Mouse (Mus musculus) lung, adult 18-20 months (tissue): ENCODE results near the gene Kif1c.

ENCODE experiments used
- DNase-seq, 2 experiments: peaks; one replicate each; pipeline ENCODE4 v3.0.0; 2022; ENCODE audit warnings: mixed read lengths in 2 of 2

Kif1c gene

GRCm38 (mm10) chr11:70699722-70700556, at the start of gene Kif1c, which contains the start of gene Inca1:
Kif1c (plus strand) TSS chr11:70700548.
Inca1 (minus strand) TSS chr11:70700155.
- peak; percentile 93 for DNase-seq

GRCm38 (mm10) chr11:70651391-70651790, 49.0 kb upstream of the Kif1c start:
- no peak for DNase-seq

GRCm38 (mm10) chr11:70652029-70652883, 48.1 kb upstream of the Kif1c start:
- DNase-seq: no peak

GRCm38 (mm10) chr11:70652884-70653344, 47.4 kb upstream of the Kif1c start:
- DNase-seq: no peak

- DNase-seq: peak; percentile 69 to 71
Observed at GRCm38 (mm10) chr11:70653345-70654197, 46.8 kb upstream of the Kif1c start.

- DNase-seq: peak; percentile 71 to 75
Observed at GRCm38 (mm10) chr11:70654198-70654922, 46.0 kb upstream of the Kif1c start, which contains the start of gene Pfn1. Pfn1 (minus strand) TSS chr11:70654644.

GRCm38 (mm10) chr11:70654923-70655570, 45.3 kb upstream of the Kif1c start:
- peak; percentile 82 to 85 for DNase-seq

- peak; percentile 64 to 70 for DNase-seq
Observed at GRCm38 (mm10) chr11:70655571-70656455, 44.5 kb upstream of the Kif1c start.

GRCm38 (mm10) chr11:70656456-70656927, 43.9 kb upstream of the Kif1c start:
- DNase-seq: no peak

GRCm38 (mm10) chr11:70656964-70657363, 43.4 kb upstream of the Kif1c start, which contains the start of gene Eno3:
Eno3 (plus strand) TSS chr11:70657202.
- DNase-seq: no peak

- no peak for DNase-seq
Observed at GRCm38 (mm10) chr11:70657573-70657972, 42.8 kb upstream of the Kif1c start.

- DNase-seq: no peak
Observed at GRCm38 (mm10) chr11:70657991-70658390, 42.4 kb upstream of the Kif1c start.

GRCm38 (mm10) chr11:70658521-70658920, 41.8 kb upstream of the Kif1c start:
- no peak for DNase-seq

- DNase-seq: no peak
Observed at GRCm38 (mm10) chr11:70658942-70659341, 41.4 kb upstream of the Kif1c start.

GRCm38 (mm10) chr11:70660571-70660970, 39.8 kb upstream of the Kif1c start:
- DNase-seq: no peak

GRCm38 (mm10) chr11:70663101-70663500, 37.2 kb upstream of the Kif1c start:
- DNase-seq: no peak

- no peak for DNase-seq
Observed at GRCm38 (mm10) chr11:70663957-70664356, 36.4 kb upstream of the Kif1c start.

- DNase-seq: no peak
Observed at GRCm38 (mm10) chr11:70664741-70665140, 35.6 kb upstream of the Kif1c start.

- DNase-seq: no peak
Observed at GRCm38 (mm10) chr11:70666687-70667086, 33.7 kb upstream of the Kif1c start.
